Mouse (Mus musculus): ENCODE measurements at regions not wholly inside any gene's neighbourhood (a gene's known extent, or its start where the extent isn't known, plus 50 kb on each side); places are given as distances from the start of the nearest gene placed in this dataset.

DNA sequence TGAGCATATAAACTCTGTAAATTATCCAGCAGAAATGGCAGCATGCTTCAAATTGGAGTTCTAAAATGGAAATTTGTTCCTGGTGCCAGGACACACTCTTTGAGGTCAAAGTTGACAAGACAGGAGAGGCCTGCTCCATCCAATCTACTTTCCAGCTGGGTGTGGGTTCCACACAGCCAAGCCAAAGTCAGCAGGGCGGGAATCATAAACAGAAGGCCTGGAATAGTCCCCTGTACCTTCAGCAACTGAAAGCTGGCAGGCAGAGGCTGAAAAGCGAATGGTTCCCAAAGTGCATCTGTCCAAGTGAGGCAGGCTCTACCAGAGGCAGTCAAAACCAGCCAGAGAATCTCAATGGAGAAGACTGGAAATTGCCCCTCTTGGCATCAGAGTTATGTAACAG is 208.4 kb upstream of the Mctp2 start:
- Histone ChIP-seq H3K4me1 (ENCODE audit: control insufficient read depth, insufficient read depth, low read length) (no peaks in the 10 kb centered on the region), H3K36me3 (ENCODE audit: control insufficient read depth, insufficient read depth, low read length) (no peaks in the 10 kb centered on the region), H3K4me3 (ENCODE audit: low read length) (no peak overlapping the region), H3K4me2 (ENCODE audit: low read depth, low read length) (no peak overlapping the region), H3K9me3 (ENCODE audit: control insufficient read depth, low read length) (no peaks in the 10 kb centered on the region), H3K9ac (ENCODE audit: low read depth, low read length) (no peak overlapping the region), H3K27me3 (replicated peaks; ENCODE audit: control insufficient read depth, insufficient read depth, low read length) (no peaks in the 10 kb centered on the region), H3K27ac (ENCODE audit: low read length) (no peak overlapping the region)
- no peak for ATAC-seq
- WGBS: 88% methylated on average over 2 of the region's 2 CpGs

- Histone ChIP-seq H3K27me3 (replicated peaks; ENCODE audit: control insufficient read depth, insufficient read depth, low read length) (no peaks in the 10 kb centered on the region), H3K9ac (ENCODE audit: low read depth, low read length) (no peak overlapping the region), H3K4me3 (ENCODE audit: low read length) (no peak overlapping the region), H3K4me2 (ENCODE audit: low read depth, low read length) (no peak overlapping the region), H3K27ac (ENCODE audit: low read length) (no peak overlapping the region), H3K4me1 (ENCODE audit: control insufficient read depth, insufficient read depth, low read length) (no peaks in the 10 kb centered on the region), H3K9me3 (ENCODE audit: control insufficient read depth, low read length) (no peaks in the 10 kb centered on the region), H3K36me3 (ENCODE audit: control insufficient read depth, insufficient read depth, low read length) (no peaks in the 10 kb centered on the region)
- ATAC-seq: no peak
- WGBS: 51% methylated on average over 5 of the region's 5 CpGs
Measured at GRCm38 (mm10) chr7:72518421-72518972, 212.1 kb upstream of the Mctp2 start.

GRCm38 (mm10) chr7:72519359-72520115 is 213.1 kb upstream of the Mctp2 start:
- no peak overlapping the region for H3K4me2 ChIP-seq (ENCODE audit: low read depth, low read length)
- H3K27ac ChIP-seq (ENCODE audit: low read length): no peak overlapping the region
- no peaks in the 10 kb centered on the region for H3K27me3 ChIP-seq (replicated peaks; ENCODE audit: control insufficient read depth, insufficient read depth, low read length)
- ATAC-seq: no peak
- 56% methylated on average over 6 of the region's 6 CpGs for WGBS
- no peak overlapping the region for H3K4me3 ChIP-seq (ENCODE audit: low read length)
- H3K4me1 ChIP-seq (ENCODE audit: control insufficient read depth, insufficient read depth, low read length): no peaks in the 10 kb centered on the region
- H3K9me3 ChIP-seq (ENCODE audit: control insufficient read depth, low read length): no peaks in the 10 kb centered on the region
- no peaks in the 10 kb centered on the region for H3K36me3 ChIP-seq (ENCODE audit: control insufficient read depth, insufficient read depth, low read length)
- no peak overlapping the region for H3K9ac ChIP-seq (ENCODE audit: low read depth, low read length)

DNA sequence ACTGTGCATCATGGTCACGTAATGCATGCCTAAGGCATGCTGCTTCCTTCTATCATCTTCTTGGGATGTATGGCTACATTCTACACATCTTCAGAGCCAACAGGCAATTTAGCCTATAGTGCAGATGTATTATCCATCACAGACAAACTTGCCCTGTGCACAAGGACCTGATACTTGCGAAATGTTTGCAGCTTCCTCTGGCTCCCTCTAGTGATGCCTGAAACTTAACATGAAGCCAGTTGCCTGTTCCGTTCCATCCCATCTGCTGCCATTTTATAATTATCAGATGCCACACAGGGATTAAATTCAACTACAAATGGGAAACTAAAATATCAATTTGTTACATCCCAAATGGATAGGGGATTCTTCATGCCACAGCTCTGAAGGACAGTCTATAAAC is 222.5 kb upstream of the Mctp2 start:
- H3K36me3 ChIP-seq (ENCODE audit: control insufficient read depth, insufficient read depth, low read length): no peaks in the 10 kb centered on the region
- no peaks in the 10 kb centered on the region for H3K4me1 ChIP-seq (ENCODE audit: control insufficient read depth, insufficient read depth, low read length)
- no peaks in the 10 kb centered on the region for H3K9me3 ChIP-seq (ENCODE audit: control insufficient read depth, low read length)
- no peak overlapping the region for H3K27ac ChIP-seq (ENCODE audit: low read length)
- no peak overlapping the region for H3K4me2 ChIP-seq (ENCODE audit: low read depth, low read length)
- ATAC-seq: no peak
- WGBS: 86% methylated on average over 3 of the region's 3 CpGs
- no peak overlapping the region for H3K4me3 ChIP-seq (ENCODE audit: low read length)
- H3K9ac ChIP-seq (ENCODE audit: low read depth, low read length): no peak overlapping the region
- H3K27me3 ChIP-seq (replicated peaks; ENCODE audit: control insufficient read depth, insufficient read depth, low read length): no peaks in the 10 kb centered on the region

GRCm38 (mm10) chr7:72538288-72538687 is 231.9 kb upstream of the Mctp2 start:
- 71% methylated on average over 6 of the region's 6 CpGs for WGBS
- no peaks in the 10 kb centered on the region for H3K27me3 ChIP-seq (replicated peaks; ENCODE audit: control insufficient read depth, insufficient read depth, low read length)
- H3K4me1 ChIP-seq (ENCODE audit: control insufficient read depth, insufficient read depth, low read length): no peaks in the 10 kb centered on the region
- H3K27ac ChIP-seq (ENCODE audit: low read length): no peak overlapping the region
- no peak overlapping the region for H3K4me3 ChIP-seq (ENCODE audit: low read length)
- H3K9me3 ChIP-seq (ENCODE audit: control insufficient read depth, low read length): no peaks in the 10 kb centered on the region
- no peak for ATAC-seq
- H3K36me3 ChIP-seq (ENCODE audit: control insufficient read depth, insufficient read depth, low read length): no peaks in the 10 kb centered on the region
- H3K9ac ChIP-seq (ENCODE audit: low read depth, low read length): no peak overlapping the region
- no peak overlapping the region for H3K4me2 ChIP-seq (ENCODE audit: low read depth, low read length)

DNA sequence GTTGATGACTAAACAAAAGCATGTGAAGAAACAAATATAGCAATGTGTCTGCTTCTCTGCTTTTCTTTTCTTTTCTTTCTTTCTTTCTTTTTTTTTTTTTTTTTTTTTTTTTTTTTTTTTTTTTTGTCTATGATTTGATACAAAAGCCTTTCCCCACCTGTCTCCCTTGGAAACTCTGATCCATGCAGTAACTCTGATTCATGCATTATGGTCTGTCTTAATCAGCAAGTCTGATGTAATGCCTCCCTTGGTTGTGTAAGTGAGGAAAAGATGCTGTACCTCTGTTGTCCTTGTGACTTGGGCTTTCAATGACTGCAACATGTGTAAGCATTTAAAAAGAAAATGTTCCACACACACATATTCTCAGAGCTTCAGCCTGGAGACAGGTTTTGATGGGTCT is 233.5 kb upstream of the Mctp2 start:
- H3K4me1 ChIP-seq (ENCODE audit: control insufficient read depth, insufficient read depth, low read length): peaks cover 2% of the 10 kb centered on the region; the same call in 1 of the 2 replicates
- no peak overlapping the region for H3K27ac ChIP-seq (ENCODE audit: low read length)
- no peak overlapping the region for H3K4me3 ChIP-seq (ENCODE audit: low read length)
- H3K9ac ChIP-seq (ENCODE audit: low read depth, low read length): no peak overlapping the region
- no peaks in the 10 kb centered on the region for H3K9me3 ChIP-seq (ENCODE audit: control insufficient read depth, low read length)
- no peaks in the 10 kb centered on the region for H3K36me3 ChIP-seq (ENCODE audit: control insufficient read depth, insufficient read depth, low read length)
- H3K4me2 ChIP-seq (ENCODE audit: low read depth, low read length): no peak overlapping the region
- no peaks in the 10 kb centered on the region for H3K27me3 ChIP-seq (replicated peaks; ENCODE audit: control insufficient read depth, insufficient read depth, low read length)
- ATAC-seq: no peak

DNA sequence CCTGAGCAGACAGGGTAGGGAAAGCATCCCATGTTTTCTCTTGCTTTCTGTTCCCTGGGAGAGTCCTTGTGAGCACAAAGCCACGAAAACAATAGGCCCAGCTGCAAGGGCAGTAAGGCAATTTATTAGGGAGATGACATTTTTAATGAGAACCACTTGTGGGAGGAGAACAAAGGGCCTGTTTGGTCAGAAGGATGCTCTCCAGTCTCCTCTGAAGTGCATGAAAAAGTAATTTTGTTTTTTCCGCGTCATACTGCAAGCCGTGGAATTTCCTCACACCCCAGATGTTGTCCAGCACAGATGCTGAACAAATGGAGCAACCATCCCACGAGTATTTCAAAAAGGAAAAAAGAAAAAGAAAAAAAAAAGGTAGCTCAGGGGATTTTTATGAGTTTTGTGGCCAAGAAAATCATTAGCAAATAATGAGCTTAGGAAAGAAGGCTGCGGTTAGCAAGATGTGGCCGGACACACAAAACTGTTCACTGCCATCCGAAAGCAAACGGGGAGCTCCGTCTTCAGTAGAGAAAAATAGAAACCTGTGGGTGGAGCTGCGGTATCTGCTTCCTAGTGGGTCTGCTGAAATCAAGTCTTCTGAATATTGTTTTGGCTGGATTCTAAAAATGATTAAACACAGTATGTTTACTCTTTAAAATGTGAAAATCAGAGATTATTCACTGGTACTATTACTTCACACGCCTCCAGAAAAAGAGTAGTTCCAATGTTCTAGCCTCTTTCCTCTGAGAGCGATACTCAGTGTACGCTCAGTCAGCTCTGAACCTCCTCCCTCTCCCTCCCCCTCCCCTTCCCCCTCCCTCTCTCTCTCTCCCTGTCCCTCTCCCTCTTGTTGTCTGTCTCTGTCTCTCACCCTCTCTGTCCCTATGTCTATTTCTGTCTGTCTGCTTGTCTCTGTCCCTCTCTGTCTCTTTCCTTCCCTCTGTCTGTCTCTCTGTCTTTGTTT is 235.4 kb upstream of the Mctp2 start:
- Histone ChIP-seq H3K4me3 (ENCODE audit: low read length) (no peak overlapping the region), H3K36me3 (ENCODE audit: control insufficient read depth, insufficient read depth, low read length) (no peaks in the 10 kb centered on the region), H3K4me2 (ENCODE audit: low read depth, low read length) (no peak overlapping the region), H3K27me3 (replicated peaks; ENCODE audit: control insufficient read depth, insufficient read depth, low read length) (no peaks in the 10 kb centered on the region), H3K9me3 (ENCODE audit: control insufficient read depth, low read length) (no peaks in the 10 kb centered on the region), H3K4me1 (ENCODE audit: control insufficient read depth, insufficient read depth, low read length) (peaks cover 2% of the 10 kb centered on the region; the same call in 1 of the 2 replicates), H3K27ac (ENCODE audit: low read length) (no peak overlapping the region), H3K9ac (ENCODE audit: low read depth, low read length) (no peak overlapping the region)
- ATAC-seq: no peak
- 48% methylated on average over 14 of the region's 14 CpGs for WGBS

DNA sequence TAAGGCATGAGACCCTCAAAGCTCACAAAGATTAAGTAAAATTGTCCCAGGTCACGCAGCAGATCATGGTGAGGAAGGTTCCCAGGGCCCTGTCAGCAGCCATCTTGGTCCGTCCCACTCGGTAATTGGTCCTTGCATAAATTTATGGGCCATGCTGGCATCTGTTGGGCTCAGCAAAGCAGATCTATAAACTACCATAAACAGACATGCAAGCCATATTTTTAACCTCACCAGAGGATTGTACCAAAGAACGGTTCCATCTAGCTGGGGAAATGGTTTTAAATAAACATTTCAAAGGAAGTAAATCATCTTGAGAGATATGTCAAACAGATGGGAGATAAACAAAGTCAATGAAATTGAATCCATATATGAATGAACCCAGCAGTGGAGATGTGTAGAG is 237.1 kb upstream of the Mctp2 start:
- 45% methylated on average over 4 of the region's 4 CpGs for WGBS
- Histone ChIP-seq H3K4me3 (ENCODE audit: low read length) (no peak overlapping the region), H3K9me3 (ENCODE audit: control insufficient read depth, low read length) (peaks cover 5% of the 10 kb centered on the region; the same call in 1 of the 2 replicates), H3K9ac (ENCODE audit: low read depth, low read length) (no peak overlapping the region), H3K27me3 (replicated peaks; ENCODE audit: control insufficient read depth, insufficient read depth, low read length) (no peaks in the 10 kb centered on the region), H3K4me1 (ENCODE audit: control insufficient read depth, insufficient read depth, low read length) (peaks cover 2% of the 10 kb centered on the region; the same call in 1 of the 2 replicates), H3K27ac (ENCODE audit: low read length) (no peak overlapping the region), H3K36me3 (ENCODE audit: control insufficient read depth, insufficient read depth, low read length) (no peaks in the 10 kb centered on the region), H3K4me2 (ENCODE audit: low read depth, low read length) (no peak overlapping the region)
- ATAC-seq: 0 out of 2 replicates have a peak, but pooled peaks have one; percentile 18

- Histone ChIP-seq H3K9ac (ENCODE audit: low read depth, low read length) (no peak overlapping the region), H3K27me3 (replicated peaks; ENCODE audit: control insufficient read depth, insufficient read depth, low read length) (no peaks in the 10 kb centered on the region), H3K4me3 (ENCODE audit: low read length) (no peak overlapping the region), H3K36me3 (ENCODE audit: control insufficient read depth, insufficient read depth, low read length) (no peaks in the 10 kb centered on the region), H3K4me1 (ENCODE audit: control insufficient read depth, insufficient read depth, low read length) (peaks cover 2% of the 10 kb centered on the region; the same call in 1 of the 2 replicates), H3K9me3 (ENCODE audit: control insufficient read depth, low read length) (peaks cover 5% of the 10 kb centered on the region; the same call in 1 of the 2 replicates), H3K27ac (ENCODE audit: low read length) (no peak overlapping the region), H3K4me2 (ENCODE audit: low read depth, low read length) (no peak overlapping the region)
- ATAC-seq: peak; percentile 56
- 22% methylated on average over 4 of the region's 4 CpGs for WGBS
Measured at GRCm38 (mm10) chr7:72543946-72544345, 237.5 kb upstream of the Mctp2 start.
